Mouse (Mus musculus): ENCODE results near the gene Fam120b.
A peak's percentile ranks its signal among the peaks of the same experiment; 100 is the strongest.
"Not testable (repeated sequence)": the region's sequence is repeated elsewhere in the genome, so short reads cannot be mapped to it uniquely, and the experiment has no call there.

The Fam120b gene

GRCm38 (mm10) chr17:15440067-15440462, 44.1 kb downstream of the Fam120b start:
- DNase-seq: no peak

GRCm38 (mm10) chr17:15440463-15441121, 44.6 kb downstream of the Fam120b start:
- no peak for DNase-seq

- DNase-seq: no peak
These were observed 49.4 kb downstream of the Fam120b start for GRCm38 (mm10) chr17:15445421-15445820.

GRCm38 (mm10) chr17:15447831-15448230, 51.8 kb downstream of the Fam120b start:
- no peak for DNase-seq

GRCm38 (mm10) chr17:15449144-15449543, 53.1 kb downstream of the Fam120b start:
- DNase-seq: not testable (repeated sequence)

- no peak for DNase-seq
These were observed 53.6 kb downstream of the Fam120b start for GRCm38 (mm10) chr17:15449606-15450005.

GRCm38 (mm10) chr17:15455203-15455602, 59.2 kb downstream of the Fam120b start:
- DNase-seq: no peak

GRCm38 (mm10) chr17:15456595-15456994, 60.6 kb downstream of the Fam120b start:
- no peak for DNase-seq

- DNase-seq: no peak
These were observed 63.8 kb downstream of the Fam120b start for GRCm38 (mm10) chr17:15459761-15460160.

GRCm38 (mm10) chr17:15461921-15462495, 66.0 kb downstream of the Fam120b start:
- DNase-seq: peak; percentile 24

- peak; percentile 43 for DNase-seq
These were observed 71.7 kb downstream of the Fam120b start for GRCm38 (mm10) chr17:15467669-15468068.

- DNase-seq: no peak
These were observed 76.7 kb downstream of the Fam120b start for GRCm38 (mm10) chr17:15472671-15473070.
